Mouse (Mus musculus) thymus, adult 2 months (tissue): Measurements from ENCODE around the gene Gje1.

ENCODE experiments used
- CTCF ChIP-seq: fragments of 200-500 bp; IDR thresholded peaks from 2 replicates; pipeline ENCODE4 v1.5.1; 2012; ENCODE audit warnings: mild to moderate bottlenecking, control low read depth, low read length, moderate library complexity, borderline replicate concordance; ENCODE audit not compliant: control insufficient read depth, poor library complexity, insufficient read depth; ENCODE audit errors: extremely low read depth
- POLR2A ChIP-seq: fragments of 200-500 bp; IDR thresholded peaks from 2 replicates; pipeline ENCODE4 v1.6.1; 2012; ENCODE audit warnings: mild to moderate bottlenecking, low read length, control low read depth, moderate library complexity; ENCODE audit not compliant: control insufficient read depth, poor library complexity, insufficient read depth; ENCODE audit errors: extremely low read depth

- no peak for TF ChIP-seq POLR2A
- no peak for TF ChIP-seq CTCF
These were observed 7.7 kb upstream of the Gje1 start for GRCm38 (mm10) chr10:14725671-14726070.
